Mouse (Mus musculus): ENCODE results near the gene Tmem41b.
"Not testable (repeated sequence)": the region's sequence is repeated elsewhere in the genome, so short reads cannot be mapped to it uniquely, and the experiment has no call there.

The Tmem41b gene

DNA sequence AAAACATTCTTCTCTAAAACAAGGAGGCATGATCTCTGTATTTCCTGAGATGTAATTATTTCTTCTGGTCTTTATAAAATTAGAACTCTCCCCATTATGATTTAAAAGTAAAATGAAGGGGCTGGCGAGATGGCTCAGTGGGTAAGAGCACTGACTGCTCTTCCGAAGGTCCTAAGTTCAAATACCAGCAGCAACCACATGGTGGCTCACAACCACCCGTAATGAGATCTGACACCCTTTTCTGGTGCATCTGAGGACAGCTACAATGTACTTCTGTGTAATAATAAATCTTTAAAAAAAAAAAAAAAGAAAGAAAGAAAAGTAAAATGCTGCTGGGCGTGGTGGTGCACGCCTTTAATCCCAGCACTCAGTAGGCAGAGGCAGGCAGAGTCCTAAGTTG lies 9.6 kb downstream of the Tmem41b start:
- not testable (repeated sequence) for DNase-seq (ENCODE audit: low read depth, low spot score)

DNA sequence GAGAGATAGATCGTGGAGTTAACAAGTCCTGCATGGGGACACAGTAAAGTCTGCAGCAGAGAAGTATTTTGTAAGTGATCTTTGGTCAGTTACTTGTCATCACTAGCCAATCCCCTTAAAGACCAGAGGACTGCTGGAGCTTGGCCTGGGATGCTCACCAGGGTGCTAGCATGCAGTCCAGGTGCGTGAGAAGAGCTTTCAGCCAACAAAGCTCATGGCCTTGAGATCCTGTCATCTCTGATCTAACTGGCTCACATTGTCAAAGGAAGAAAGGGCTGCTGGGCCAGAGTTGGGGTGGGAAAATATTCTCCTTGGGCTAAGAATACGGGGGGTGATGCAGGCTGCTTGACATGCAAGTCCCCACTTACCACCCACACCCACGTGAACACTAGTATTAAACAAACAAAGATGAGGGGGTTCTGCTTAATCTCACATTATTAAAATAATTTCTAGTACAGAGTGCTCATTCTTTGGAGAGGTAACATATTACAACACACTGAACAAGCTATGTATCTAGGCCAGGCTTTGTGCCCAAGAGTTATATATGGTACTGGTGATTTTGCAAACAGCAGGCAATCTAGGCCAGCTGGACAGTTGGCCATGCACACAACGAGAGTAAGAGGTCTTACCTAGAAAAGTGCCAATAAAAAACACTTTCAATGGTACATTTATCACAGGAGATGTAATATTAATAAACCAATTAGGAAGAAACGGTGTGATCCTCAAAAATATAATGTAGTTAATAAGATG lies 10.6 kb downstream of the Tmem41b start:
- DNase-seq (ENCODE audit: low read depth, low spot score): no peak

DNA sequence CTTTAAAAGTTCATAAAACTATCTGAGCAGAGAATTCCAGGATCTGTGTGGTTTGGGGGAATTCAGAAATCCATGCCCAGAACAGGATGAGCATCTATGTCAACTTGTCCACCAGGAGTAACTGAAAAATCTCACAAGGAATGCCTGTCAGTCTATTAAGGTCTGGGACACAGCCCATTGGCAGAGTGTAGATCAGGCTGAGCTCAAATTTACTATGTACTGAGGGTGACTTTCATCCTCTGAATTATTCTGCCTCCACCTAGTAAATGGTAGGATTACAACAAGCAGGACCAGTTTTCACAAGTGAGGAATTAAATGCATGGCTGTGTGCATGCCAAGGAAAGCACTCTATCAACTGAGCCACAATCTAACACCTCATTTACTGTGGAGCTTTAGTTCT lies 17.2 kb downstream of the Tmem41b start:
- no peak for DNase-seq (ENCODE audit: low read depth, low spot score)

DNA sequence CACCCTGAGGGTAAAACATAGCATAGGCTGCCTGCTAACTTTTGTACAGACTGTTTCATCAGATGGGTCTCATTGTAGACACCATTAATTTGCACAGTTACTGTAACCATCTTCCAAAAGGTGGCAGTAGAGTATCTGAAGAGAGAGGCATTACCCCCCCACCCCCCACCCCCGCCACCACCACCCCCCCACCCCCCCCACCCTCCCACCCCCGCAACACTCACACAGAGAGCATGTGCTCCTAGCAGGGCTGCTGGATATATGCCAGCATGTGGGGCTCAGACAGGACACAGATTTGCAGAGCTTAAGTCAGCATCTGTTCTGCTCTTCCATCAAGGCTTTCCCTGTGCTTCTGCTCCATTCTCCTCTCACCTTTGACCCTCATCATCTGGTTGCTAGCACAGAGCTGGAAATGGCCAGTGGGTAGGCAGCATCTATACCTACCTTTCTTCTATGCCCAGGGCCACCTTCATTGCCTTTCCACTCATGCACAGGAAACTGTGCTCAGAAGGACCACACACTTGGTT lies 17.7 kb downstream of the Tmem41b start:
- DNase-seq (ENCODE audit: low read depth, low spot score): no peak

DNA sequence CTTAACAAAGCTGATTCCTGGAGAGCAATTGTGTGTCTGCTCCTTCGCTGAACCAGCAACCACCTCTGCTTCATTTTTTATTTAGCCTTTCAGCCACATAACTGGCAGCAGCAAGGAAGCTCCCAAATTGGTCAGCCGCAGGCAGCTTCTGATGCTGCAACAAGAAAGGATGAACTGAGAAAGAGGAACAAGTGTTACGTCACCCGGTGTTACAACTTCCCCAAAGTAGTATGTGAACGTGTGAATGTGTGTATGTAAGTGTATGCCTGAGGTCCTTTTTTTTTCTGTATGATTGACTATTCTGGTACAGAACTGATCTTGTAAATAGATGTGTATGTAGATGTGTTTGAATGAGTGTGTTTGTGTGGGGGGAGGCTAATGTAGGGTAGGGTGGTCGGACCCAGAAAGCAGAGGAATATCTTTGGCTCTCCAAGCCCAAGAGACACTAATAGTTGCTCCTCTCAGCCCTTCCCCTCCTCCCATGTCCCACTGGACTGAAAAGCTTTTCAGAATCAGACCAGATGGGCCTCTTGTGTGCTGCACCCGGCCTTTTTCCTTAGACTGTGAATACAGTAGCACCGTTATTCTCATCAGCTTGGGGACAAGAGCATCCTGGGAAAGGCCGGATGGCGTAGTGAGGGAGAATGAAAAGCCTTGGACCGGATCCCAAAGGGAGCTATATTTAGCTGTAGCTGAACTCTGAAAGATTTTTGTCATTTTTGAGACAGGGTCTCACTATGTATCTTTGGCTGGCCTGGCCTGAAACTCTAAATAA lies 18.7 kb downstream of the Tmem41b start:
- DNase-seq (ENCODE audit: low read depth, low spot score): no peak

DNA sequence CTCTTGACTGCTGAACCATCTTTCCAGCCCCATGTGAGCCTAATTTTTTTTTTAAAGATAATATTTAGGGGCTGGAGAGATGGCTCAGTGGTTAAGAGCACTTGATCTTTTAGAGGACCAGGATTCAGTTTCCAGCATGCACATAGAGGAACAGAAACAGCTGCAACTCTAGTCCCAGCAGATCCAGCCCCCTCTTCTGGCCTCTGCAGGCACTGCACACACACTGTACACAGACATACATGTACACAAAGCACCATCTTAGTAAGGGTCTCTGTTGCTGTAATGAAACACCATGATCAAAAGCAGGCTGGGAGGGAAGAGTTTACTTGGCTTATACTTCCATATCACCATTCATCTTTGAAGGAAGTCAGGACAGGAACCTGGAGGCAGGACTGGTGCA lies 21.1 kb downstream of the Tmem41b start:
- DNase-seq (ENCODE audit: low read depth, low spot score): peak; percentile 64

DNA sequence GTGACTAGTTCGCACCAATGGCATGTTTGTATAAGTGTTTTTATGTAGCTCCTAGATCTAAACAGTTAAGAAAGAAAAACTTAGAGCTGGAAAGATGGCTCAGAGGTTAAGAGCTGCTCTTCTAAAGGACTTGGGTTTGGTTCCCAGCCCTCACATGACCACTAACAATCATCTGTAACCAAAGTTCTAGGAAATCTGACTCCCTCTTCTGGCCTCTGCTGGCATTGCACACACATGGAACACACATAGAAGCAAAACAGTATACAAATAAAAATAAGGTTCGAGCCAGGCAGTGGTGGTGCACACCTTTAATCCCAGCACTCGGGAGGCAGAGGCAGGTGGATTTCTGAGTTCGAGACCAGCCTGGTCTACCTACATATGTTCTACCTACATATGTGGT lies 23.0 kb downstream of the Tmem41b start:
- peak; percentile 79 for DNase-seq (ENCODE audit: low read depth, low spot score)

DNA sequence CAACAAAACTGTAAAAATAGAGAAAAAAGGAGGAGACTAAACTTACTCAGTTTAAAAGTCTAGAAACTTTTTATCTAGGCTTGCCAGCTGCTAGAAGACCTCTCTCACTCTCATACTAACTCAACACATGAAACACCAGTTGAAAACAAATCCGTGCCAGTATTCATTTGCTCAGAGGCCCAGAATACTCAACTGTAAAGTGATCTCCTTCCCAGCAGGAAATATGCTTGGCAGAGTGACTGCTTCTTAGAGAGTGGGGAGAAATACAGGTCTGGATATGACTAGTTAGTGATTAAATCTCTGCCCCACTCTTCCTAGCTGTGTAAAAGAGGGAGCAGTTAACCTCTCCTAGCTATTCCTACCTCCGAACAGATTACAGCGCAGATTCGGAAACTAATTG lies 24.1 kb downstream of the Tmem41b start:
- no peak for DNase-seq (ENCODE audit: low read depth, low spot score)

DNA sequence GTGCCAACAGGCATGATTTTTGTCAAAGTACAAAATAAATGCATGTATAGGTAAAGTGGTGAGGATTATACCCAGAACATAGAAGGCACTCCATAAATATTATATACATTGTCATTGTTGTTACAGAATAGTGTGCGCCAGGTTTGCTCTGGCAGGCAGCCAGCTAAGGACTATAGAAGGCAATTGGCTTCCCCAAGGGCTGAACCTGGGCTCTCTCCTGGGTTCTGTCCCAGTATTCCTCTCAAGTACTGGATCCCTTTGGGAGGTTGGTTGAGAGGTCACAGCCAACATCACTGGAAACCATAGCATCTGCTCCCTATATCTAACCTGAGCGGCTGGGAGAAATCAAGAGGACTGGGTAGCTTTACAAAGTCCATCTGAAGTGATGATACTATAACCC lies 25.2 kb downstream of the Tmem41b start:
- no peak for DNase-seq (ENCODE audit: low read depth, low spot score)

DNA sequence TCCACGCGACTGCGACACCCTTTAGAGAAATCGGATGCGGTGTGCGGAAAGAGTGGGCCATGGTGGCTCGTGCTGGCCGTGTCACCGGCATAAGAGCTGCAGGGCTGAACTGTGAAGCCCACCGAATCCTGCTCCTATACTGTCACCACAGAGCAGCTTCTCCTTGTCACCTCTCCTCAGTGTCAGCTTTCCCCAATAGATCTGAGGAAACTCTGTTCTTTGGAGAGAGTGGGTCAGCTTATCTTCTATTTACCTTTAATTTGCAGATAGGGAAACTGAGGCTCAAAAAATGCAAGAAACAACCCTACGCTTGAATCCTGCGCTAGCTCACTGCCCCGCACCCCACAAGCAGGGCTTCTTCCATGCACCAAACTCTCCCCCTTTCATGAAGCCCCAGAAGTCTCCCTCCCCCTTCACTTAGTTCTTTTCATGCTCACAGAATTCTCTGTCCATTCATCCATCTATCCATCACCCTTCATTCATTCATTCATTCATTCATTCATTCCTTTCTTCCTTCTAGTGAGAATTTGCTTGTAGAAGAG lies 26.0 kb downstream of the Tmem41b start:
- no peak for DNase-seq (ENCODE audit: low read depth, low spot score)

DNA sequence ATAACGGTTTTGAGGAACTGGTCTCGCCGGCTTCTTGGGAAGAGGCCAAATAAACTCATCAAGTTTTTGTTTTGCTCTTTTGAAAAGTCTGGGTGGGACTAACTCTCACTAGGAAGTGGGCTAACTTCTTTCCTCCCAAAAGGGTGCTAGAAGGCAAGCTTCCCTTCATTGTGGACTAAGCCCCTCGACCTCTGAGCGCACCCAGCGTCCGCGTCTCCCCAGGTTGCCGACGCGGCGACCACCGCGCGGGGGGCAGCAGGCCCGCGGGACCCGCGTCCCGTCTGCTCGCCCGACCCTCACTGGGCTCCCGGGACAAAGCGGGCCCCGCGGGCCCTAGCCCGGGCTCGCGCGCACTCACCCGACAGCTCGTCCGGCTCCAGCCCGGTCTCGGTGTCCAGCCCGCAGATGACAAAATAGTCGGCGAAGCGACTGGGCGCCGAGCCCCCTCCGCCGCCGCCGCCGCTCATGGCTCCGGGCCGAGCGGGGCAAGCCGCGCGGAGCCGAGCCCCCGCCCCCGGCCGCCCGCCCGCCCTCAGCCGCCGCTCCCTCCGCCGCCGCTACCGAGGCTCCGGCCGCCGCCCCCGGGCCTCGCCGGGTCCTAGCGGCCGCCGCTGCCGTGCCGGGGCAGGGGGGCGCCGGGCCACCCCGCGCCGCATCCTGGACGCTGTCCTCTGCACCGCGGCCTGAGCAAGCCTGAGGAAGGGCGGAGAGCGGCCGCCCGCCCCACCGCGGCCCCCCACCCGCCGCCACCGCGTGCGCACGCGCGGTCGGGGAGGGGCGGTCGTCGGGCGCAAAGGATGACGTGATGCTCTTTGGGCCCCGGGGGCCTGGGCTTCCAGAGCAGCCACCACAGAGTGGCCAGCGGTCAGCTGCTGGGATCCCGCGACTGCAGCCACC lies 26.8 kb downstream of the Tmem41b start, which contains the start of gene Dennd5a:
Dennd5a (minus strand) TSS at position 755 of the 897 bp plus-strand sequence.
- DNase-seq (ENCODE audit: low read depth, low spot score): peak; percentile 47

DNA sequence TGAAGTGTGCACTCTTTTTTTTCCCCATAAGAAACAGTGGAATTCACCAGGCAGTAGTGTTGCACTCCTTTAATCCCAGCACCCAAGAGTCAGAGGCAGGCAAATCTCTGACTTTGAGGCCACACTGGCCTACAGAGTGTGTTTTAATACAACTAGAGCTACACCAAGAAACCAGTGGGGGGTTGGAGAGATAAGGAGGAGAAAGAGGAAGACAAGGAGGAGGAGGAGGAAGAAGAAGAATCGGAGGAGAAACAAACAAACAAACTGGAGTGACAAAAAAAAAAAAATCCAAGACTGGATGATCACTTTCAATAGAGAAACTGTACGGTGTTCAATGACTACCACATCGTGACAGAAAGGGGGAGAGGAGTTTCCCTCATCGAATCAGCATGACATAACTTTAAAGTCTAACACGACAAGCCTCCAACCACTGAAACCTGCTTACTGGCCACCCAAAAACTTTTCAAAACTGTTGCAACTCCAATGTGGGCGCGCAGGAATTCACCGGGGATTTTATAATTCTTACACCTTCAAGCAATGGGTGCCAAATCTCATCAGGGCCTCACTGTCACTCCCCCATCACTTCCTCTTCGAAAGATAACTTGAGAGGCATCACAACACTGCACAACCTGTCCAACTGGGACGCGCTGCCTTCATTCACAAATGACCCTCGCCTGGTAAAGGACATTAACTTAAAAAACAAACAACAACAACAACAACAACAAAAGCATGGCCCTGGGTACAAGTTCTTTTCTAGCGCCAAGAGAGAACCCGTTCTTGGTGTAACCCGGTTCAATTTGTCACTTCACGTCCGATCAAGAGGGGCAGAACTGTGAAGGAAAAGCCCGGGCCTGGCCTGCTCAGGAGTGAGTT lies 27.6 kb downstream of the Tmem41b start:
- DNase-seq (ENCODE audit: low read depth, low spot score): no peak

DNA sequence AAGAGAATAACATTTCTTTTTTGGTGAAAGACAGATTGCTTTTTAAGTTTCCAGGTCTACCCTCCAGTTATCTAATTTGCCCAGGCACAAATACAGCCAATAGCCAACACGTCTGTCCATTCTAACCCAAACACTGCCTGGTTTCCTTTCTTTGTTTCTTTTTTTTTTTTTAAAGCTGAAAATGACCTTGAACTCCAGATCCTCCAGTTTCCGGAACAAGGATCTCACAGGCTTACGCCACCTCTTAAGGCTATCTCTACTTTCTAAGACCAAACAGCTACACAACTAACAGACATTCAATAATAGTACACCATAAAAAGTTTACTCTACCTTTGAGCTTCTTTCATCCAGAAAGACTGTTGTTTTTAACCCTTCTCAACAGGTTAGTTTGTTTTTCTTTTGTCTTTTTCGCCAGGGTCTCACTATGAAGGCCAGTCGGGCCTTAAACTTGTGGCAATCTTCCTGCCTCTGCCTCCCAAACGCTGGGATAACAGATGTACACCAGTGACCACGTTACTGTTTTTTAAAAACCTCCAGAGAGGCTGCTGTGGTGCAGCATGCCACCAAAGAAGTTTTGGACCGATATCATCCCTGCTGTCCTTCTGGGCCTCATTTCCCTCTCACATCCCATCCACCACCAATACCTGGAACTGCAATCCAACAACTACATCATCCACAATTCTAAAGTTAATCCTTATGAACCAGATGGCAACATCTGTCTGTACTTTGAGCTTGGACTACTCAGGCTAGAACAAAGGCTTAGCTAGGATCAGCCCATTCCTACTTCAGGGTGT lies 28.5 kb downstream of the Tmem41b start:
- DNase-seq (ENCODE audit: low read depth, low spot score): no peak

DNA sequence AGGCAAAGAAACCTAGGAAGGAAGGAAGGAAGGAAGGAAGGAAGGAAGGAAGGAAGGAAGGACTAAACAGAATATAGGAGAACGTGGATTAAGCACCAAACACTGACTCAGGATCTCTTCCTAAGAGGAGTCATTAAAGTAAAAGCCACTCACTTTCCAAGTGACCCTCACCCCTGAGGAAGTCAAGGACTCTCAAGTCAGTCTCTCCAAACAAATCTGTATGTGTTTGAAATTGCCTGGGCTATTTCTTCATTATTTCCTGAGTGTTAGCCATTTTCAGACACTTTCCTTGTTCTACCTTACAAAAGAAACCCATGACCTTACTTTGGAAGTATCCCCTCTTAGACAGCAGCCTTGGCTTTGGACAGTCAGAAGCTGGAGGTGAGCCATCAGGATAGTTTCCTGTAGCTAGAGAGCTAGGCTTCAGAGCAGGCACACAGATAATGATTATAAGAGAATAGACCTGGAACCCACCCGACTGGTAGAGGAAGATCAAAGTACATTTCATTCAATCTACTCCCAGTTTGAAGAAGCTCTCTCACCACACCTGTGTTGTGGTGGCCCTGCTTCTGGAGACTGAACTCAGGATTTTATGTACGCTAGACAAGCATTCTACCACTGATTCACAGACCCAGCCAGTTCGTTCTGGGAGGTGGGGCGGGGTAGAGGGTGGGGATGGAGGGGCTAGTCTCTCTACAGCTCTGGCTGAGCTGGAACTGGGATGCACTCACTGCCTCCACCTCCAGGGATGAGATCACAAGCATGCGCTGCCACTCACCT lies 31.9 kb downstream of the Tmem41b start:
- DNase-seq (ENCODE audit: low read depth, low spot score): peak; percentile 22

DNA sequence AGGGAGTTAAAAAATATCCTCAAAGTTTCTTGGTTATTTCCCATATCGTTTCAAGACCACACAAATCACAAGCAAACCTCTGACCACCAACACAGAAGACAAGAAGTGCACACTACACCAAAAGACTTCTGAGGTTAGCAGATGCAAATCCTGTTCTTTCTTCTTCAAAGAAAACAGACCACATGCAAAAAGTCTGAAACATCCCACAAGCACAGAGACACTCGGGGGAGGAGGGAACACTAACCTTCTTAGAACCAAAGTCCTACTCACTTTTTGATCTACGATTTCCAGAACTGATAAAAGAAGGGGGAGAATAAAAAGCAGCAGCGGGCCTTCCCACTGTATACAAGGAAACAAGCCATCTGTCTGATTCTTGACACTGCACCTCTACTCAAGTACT lies 35.4 kb downstream of the Tmem41b start:
- DNase-seq (ENCODE audit: low read depth, low spot score): no peak

DNA sequence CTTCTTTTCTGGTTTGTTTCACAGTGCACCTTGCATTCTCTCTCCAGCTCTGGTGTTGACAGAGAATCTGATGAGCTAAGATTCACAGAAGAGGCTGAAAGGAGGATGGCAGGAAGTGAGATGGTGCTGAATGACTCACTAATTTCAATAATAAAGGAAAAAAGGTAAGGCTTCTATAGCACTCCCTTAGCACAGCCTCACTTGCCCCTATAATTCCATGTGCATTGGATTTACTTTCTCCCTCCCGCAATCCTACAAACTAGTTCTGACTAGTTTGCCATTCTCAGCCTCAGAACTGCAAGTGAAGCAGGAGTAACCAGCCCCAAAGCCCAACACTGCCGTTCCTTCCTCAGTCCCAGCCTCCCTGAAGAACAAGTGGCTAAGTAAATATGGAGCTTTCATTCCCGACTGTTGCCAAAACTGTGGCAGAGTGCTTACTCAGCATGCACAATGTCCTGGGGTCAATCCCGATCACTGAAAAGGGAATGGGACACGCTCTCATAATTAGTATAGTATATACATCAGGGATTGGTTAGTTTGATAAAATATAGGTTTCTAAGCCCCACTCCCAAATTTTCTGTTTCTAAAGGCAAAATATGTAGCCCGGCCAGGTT lies 42.2 kb downstream of the Tmem41b start:
- DNase-seq (ENCODE audit: low read depth, low spot score): peak; percentile 81

DNA sequence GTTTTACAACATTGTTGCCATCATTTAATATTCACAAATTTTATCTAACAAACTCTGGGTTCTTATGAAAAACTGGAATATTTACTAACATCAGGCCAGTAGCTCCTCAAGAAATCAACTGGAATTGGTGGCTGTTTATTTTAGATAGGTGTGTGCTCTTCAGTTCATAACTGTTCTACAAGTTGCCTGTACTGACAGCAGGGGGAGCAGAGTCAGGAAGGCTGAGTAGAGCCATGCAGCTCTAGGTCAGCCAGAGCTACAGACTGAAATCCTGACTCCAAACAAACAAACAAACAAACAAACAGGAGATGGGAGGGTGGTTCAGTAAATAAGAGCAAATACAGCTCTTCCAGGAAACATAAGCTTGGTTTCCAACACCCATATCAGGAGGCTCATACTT lies 57.1 kb downstream of the Tmem41b start:
- no peak for DNase-seq (ENCODE audit: low read depth, low spot score)

DNA sequence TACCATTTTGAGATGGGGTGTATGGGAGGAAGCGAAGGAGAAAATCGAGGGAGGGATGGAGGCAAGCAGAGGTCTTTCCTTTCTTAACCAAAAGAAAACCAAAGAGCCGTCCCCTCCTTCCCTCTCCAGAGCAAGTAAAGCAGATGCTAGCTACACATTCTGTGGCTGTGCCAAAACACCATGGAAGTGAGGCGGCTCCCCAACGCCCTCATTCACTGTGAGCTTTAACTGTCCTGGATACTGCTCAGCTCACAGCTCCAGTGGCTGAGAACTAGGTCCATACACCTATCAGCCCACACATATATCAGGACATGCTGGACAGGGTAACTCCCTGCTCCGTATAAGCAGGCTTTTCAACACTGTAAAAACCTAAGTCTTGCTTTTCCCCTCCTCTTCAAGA lies 58.4 kb downstream of the Tmem41b start:
- no peak for DNase-seq (ENCODE audit: low read depth, low spot score)

DNA sequence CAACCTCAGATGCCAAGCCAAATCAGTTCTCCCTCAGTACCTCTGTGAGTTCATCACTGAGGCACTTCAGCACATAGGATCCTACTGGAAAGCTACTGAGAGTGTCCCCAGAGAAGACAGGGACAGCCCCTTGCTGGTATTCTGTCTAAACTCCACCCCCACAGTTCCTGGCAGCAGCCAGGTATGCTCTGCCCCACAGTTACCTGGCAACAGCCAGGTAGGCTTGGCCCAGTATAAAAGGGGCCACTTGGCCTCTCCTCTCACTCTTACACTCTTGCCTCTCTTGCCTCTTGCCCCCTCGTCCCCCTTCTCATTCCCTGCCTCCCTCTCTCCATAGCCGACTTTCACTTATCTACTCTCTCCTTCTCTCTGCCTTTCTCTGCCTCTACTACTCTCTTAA lies 61.8 kb downstream of the Tmem41b start:
- no peak for DNase-seq (ENCODE audit: low read depth, low spot score)
